Mouse (Mus musculus): Measurements from ENCODE around the gene Ajm1. TPM values are rescaled to one million over a fixed set of nuclear protein-coding genes. Genes with fewer than 3 reads are reported as not detected.

Ajm1 gene
- polyA plus RNA-seq (2014; fragmentation: Illumina TruSeq; extraction: RNeasy Lipid Tissue Mini Kit (QIAGEN cat#74804); ENCODE audit: low read depth, low replicate concordance): not detected

DNA sequence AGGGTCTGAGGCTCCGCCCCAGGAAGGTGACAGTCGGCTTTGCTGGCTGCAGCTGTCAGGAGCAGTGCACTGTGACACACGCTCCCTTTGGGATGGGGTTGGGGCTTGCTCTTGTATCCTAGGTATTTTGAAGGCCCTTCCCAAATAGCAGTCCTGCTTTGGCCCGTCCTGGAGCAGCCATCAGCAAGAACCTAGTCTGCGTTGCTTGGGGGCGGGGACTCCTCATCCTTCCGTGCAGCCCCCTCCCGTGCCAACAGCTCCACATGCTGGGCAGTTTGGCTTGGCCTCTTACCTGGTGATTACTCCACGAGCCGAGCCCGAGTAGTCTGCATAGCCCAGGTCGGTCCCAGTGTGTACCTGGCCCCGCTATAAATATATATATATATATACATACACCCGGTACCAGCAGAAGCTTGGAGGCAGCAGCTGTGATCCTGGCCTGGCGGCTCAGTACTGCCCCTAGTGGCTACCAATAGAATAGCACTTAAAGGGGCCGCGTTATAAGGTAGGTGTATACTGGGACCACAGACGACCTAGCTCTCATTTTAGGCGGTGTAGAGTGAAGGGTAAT is at the start of gene Ajm1:
TSS of gene Ajm1 (minus strand) at position 464 of the 571 bp plus-strand sequence.

DNA sequence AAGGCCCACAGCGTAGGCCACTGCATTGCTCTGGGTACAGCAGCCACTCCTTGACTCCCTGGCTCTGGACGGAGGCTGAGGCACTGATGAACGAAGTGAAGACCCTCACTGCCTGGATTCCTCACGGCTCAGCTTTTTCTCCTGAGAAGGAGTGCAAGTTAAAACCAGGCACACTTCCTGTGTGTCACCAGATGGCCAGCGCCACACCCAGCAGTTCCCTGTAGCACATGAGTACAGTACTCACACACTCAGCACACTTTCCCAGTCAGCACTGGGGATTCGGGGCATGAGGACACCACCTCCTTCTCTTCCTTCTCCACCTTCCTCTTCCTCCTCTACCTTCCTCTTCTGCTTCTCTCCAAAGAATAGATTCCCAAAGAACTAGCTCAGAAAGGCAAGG is 46.3 kb upstream of the Ajm1 start, which contains the start of gene Fcna:
TSS of gene Fcna (minus strand) at position 220 of the 400 bp plus-strand sequence.

DNA sequence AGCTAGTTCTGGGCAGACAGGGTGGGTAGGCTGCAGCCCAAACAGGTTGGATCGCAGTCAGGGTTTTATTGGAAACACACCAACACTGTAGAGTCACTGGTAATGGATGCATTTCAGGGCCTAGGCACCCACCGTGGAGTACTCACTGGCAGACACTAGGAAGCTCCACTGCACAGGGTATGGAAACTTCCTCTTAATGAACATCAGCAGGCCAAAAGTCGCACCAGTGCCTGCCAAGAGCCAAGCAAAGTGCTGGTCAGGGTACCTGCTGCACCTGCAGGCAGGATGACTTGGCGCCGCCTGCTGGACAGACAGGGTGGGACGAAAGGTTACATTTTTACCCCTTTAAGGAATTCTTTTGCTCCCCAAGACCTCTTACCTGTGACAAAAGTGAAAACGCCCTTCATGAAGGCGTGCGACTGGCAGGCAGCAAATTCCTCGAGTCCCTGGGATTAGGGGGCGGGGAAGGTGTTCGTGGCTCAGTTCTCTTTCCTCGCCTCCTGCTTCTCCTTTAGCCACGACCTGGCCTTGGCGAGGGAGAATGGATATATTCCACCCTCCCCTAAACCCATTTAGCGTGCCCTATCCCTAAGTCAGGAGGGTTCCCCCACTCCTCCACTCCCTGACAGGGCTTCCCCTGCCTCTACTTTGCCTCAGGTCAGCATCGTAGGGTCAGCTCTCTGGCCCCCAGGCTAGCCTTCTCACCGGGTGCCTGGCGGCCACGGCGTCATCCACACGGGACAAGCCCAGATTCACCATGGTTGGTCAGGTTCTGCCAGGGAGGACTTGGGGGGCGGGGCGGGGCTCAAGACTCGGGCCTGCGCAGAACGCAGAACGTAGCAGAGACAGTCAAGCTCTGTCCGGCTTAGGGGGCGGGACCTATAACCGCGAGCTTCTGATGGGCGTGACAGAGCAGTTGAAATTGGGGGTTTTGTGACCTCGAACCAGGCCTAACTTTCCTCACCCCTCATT is 40.0 kb upstream of the Ajm1 start, which contains the start of gene Tmem141:
TSS of gene Tmem141 (minus strand) at position 777 of the 972 bp plus-strand sequence.

GRCm38 (mm10) chr2:25617578-25617977 is 36.0 kb upstream of the Ajm1 start, which contains the start of gene Ccdc183:
Gene Ccdc183, minus strand, starts transcription at chr2:25617678.

DNA sequence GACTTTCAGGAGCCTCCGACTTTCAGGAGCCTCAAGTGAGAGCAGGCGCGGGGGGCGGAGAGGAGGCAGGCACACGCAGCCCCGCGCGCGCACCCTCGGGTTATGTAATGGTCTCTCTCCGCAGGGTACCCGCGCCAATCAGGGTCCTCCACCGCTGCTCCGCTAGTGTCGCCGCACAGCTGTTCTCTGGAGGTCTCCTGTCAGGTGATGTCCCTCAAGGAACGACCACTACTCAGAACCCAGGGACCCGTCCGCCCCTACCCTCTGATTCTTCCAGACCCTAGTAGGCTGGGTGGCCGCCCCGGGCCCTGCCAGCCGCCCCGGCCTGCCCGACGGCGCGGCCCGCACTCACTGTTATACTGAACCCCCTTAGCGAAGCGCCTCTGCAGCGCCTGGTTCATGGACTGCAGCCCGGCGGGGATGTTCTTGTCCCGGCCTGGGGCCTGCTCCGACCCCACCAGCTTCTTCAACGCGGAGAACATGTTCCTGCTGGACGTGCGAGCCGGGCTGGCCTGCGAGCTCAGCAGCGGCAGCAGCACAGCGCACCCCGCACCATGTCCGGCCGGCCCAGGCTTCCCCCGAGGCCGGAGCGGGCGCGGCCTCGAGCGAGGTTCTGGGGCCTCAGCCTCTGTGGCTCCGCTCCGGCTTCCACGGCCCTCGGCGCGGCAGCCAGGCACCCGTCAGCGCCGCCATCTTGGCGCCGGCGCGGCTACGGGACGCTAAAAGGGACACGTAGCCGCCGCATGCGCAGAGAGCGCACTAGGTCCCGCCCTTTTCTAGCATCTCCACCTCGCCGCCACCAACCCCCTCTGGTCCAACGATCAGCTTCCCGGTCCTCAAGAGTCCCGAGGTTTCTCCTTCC is 26.4 kb upstream of the Ajm1 start, which contains the start of gene Rabl6:
TSS of gene Rabl6 (minus strand) at position 761 of the 862 bp plus-strand sequence.

GRCm38 (mm10) chr2:25574579-25575431 is 6.8 kb downstream of the Ajm1 start, which contains the start of the genes Mamdc4 and Phpt1:
Gene Mamdc4, minus strand, starts transcription at chr2:25574845.
Gene Phpt1, minus strand, starts transcription at chr2:25575224.

GRCm38 (mm10) chr2:25557221-25557963 is 24.2 kb downstream of the Ajm1 start, which contains the start of gene Edf1:
Gene Edf1, plus strand, starts transcription at chr2:25557847.

GRCm38 (mm10) chr2:25546811-25547491 is 34.6 kb downstream of the Ajm1 start, which contains the start of gene Traf2:
Gene Traf2, minus strand, starts transcription at chr2:25546940.

Other genes starting within 250 kb of the Ajm1 start
- gene Man1b1, start 249.4 kb downstream of the Ajm1 start, polyA plus RNA-seq (2014; fragmentation: Illumina TruSeq; extraction: RNeasy Lipid Tissue Mini Kit (QIAGEN cat#74804); ENCODE audit: low read depth, low replicate concordance): 8.7 TPM
- gene Dpp7, start 225.4 kb downstream of the Ajm1 start, polyA plus RNA-seq (2014; fragmentation: Illumina TruSeq; extraction: RNeasy Lipid Tissue Mini Kit (QIAGEN cat#74804); ENCODE audit: low read depth, low replicate concordance): 4.9 TPM
- 1.8 TPM for gene Uap1l1, start 216.1 kb downstream of the Ajm1 start, polyA plus RNA-seq (2014; fragmentation: Illumina TruSeq; extraction: RNeasy Lipid Tissue Mini Kit (QIAGEN cat#74804); ENCODE audit: low read depth, low replicate concordance)
- gene Sapcd2, start 209.4 kb downstream of the Ajm1 start, polyA plus RNA-seq (2014; fragmentation: Illumina TruSeq; extraction: RNeasy Lipid Tissue Mini Kit (QIAGEN cat#74804); ENCODE audit: low read depth, low replicate concordance): not detected
- gene Entpd2, start 185.9 kb downstream of the Ajm1 start, polyA plus RNA-seq (2014; fragmentation: Illumina TruSeq; extraction: RNeasy Lipid Tissue Mini Kit (QIAGEN cat#74804); ENCODE audit: low read depth, low replicate concordance): not detected
- gene Npdc1, start 182.4 kb downstream of the Ajm1 start, polyA plus RNA-seq (2014; fragmentation: Illumina TruSeq; extraction: RNeasy Lipid Tissue Mini Kit (QIAGEN cat#74804); ENCODE audit: low read depth, low replicate concordance): 1.1 TPM
- gene Fut7, start 158.5 kb downstream of the Ajm1 start, polyA plus RNA-seq (2014; fragmentation: Illumina TruSeq; extraction: RNeasy Lipid Tissue Mini Kit (QIAGEN cat#74804); ENCODE audit: low read depth, low replicate concordance): not detected
- 2.0 TPM for gene Abca2, start 153.1 kb downstream of the Ajm1 start, polyA plus RNA-seq (2014; fragmentation: Illumina TruSeq; extraction: RNeasy Lipid Tissue Mini Kit (QIAGEN cat#74804); ENCODE audit: low read depth, low replicate concordance)
- gene Clic3, start 124.9 kb downstream of the Ajm1 start, polyA plus RNA-seq (2014; fragmentation: Illumina TruSeq; extraction: RNeasy Lipid Tissue Mini Kit (QIAGEN cat#74804); ENCODE audit: low read depth, low replicate concordance): not detected
- 57.0 TPM for gene Paxx, start 120.7 kb downstream of the Ajm1 start, polyA plus RNA-seq (2014; fragmentation: Illumina TruSeq; extraction: RNeasy Lipid Tissue Mini Kit (QIAGEN cat#74804); ENCODE audit: low read depth, low replicate concordance)
- 2.1 TPM for gene Ptgds, start 111.7 kb downstream of the Ajm1 start, polyA plus RNA-seq (2014; fragmentation: Illumina TruSeq; extraction: RNeasy Lipid Tissue Mini Kit (QIAGEN cat#74804); ENCODE audit: low read depth, low replicate concordance)
- not detected for gene Lcn12, start 87.8 kb downstream of the Ajm1 start, polyA plus RNA-seq (2014; fragmentation: Illumina TruSeq; extraction: RNeasy Lipid Tissue Mini Kit (QIAGEN cat#74804); ENCODE audit: low read depth, low replicate concordance)
- 1.9 TPM for gene Fbxw5, start 81.0 kb downstream of the Ajm1 start, polyA plus RNA-seq (2014; fragmentation: Illumina TruSeq; extraction: RNeasy Lipid Tissue Mini Kit (QIAGEN cat#74804); ENCODE audit: low read depth, low replicate concordance)
- 156 TPM for gene C8g, start 80.0 kb downstream of the Ajm1 start, polyA plus RNA-seq (2014; fragmentation: Illumina TruSeq; extraction: RNeasy Lipid Tissue Mini Kit (QIAGEN cat#74804); ENCODE audit: low read depth, low replicate concordance)
- gene Traf2, start 34.8 kb downstream of the Ajm1 start, polyA plus RNA-seq (2014; fragmentation: Illumina TruSeq; extraction: RNeasy Lipid Tissue Mini Kit (QIAGEN cat#74804); ENCODE audit: low read depth, low replicate concordance): 0.93 TPM
- 9.1 TPM for gene Edf1, start 23.9 kb downstream of the Ajm1 start, polyA plus RNA-seq (2014; fragmentation: Illumina TruSeq; extraction: RNeasy Lipid Tissue Mini Kit (QIAGEN cat#74804); ENCODE audit: low read depth, low replicate concordance)
- not detected for gene Mamdc4, start 6.9 kb downstream of the Ajm1 start, polyA plus RNA-seq (2014; fragmentation: Illumina TruSeq; extraction: RNeasy Lipid Tissue Mini Kit (QIAGEN cat#74804); ENCODE audit: low read depth, low replicate concordance)
- gene Phpt1, start 6.5 kb downstream of the Ajm1 start, polyA plus RNA-seq (2014; fragmentation: Illumina TruSeq; extraction: RNeasy Lipid Tissue Mini Kit (QIAGEN cat#74804); ENCODE audit: low read depth, low replicate concordance): 3.5 TPM
- 7.1 TPM for gene Rabl6, start 26.8 kb upstream of the Ajm1 start, polyA plus RNA-seq (2014; fragmentation: Illumina TruSeq; extraction: RNeasy Lipid Tissue Mini Kit (QIAGEN cat#74804); ENCODE audit: low read depth, low replicate concordance)
- gene Ccdc183, start 35.9 kb upstream of the Ajm1 start, polyA plus RNA-seq (2014; fragmentation: Illumina TruSeq; extraction: RNeasy Lipid Tissue Mini Kit (QIAGEN cat#74804); ENCODE audit: low read depth, low replicate concordance): not detected
- 7.4 TPM for gene Tmem141, start 40.2 kb upstream of the Ajm1 start, polyA plus RNA-seq (2014; fragmentation: Illumina TruSeq; extraction: RNeasy Lipid Tissue Mini Kit (QIAGEN cat#74804); ENCODE audit: low read depth, low replicate concordance)
- gene Fcna, start 46.3 kb upstream of the Ajm1 start, polyA plus RNA-seq (2014; fragmentation: Illumina TruSeq; extraction: RNeasy Lipid Tissue Mini Kit (QIAGEN cat#74804); ENCODE audit: low read depth, low replicate concordance): 34.9 TPM
- not detected for gene Lcn8, start 71.4 kb upstream of the Ajm1 start, polyA plus RNA-seq (2014; fragmentation: Illumina TruSeq; extraction: RNeasy Lipid Tissue Mini Kit (QIAGEN cat#74804); ENCODE audit: low read depth, low replicate concordance)
- not detected for gene Lcn5, start 76.2 kb upstream of the Ajm1 start, polyA plus RNA-seq (2014; fragmentation: Illumina TruSeq; extraction: RNeasy Lipid Tissue Mini Kit (QIAGEN cat#74804); ENCODE audit: low read depth, low replicate concordance)
- not detected for gene Lcn6, start 95.0 kb upstream of the Ajm1 start, polyA plus RNA-seq (2014; fragmentation: Illumina TruSeq; extraction: RNeasy Lipid Tissue Mini Kit (QIAGEN cat#74804); ENCODE audit: low read depth, low replicate concordance)
- not detected for gene Lcn10, start 101.0 kb upstream of the Ajm1 start, polyA plus RNA-seq (2014; fragmentation: Illumina TruSeq; extraction: RNeasy Lipid Tissue Mini Kit (QIAGEN cat#74804); ENCODE audit: low read depth, low replicate concordance)
- not detected for gene Obp2a, start 118.3 kb upstream of the Ajm1 start, polyA plus RNA-seq (2014; fragmentation: Illumina TruSeq; extraction: RNeasy Lipid Tissue Mini Kit (QIAGEN cat#74804); ENCODE audit: low read depth, low replicate concordance)
- 0.72 TPM for gene Bmyc, start 125.0 kb upstream of the Ajm1 start, polyA plus RNA-seq (2014; fragmentation: Illumina TruSeq; extraction: RNeasy Lipid Tissue Mini Kit (QIAGEN cat#74804); ENCODE audit: low read depth, low replicate concordance)
- gene Obp2b, start 155.3 kb upstream of the Ajm1 start, polyA plus RNA-seq (2014; fragmentation: Illumina TruSeq; extraction: RNeasy Lipid Tissue Mini Kit (QIAGEN cat#74804); ENCODE audit: low read depth, low replicate concordance): not detected
- not detected for gene Lcn3, start 183.8 kb upstream of the Ajm1 start, polyA plus RNA-seq (2014; fragmentation: Illumina TruSeq; extraction: RNeasy Lipid Tissue Mini Kit (QIAGEN cat#74804); ENCODE audit: low read depth, low replicate concordance)
- not detected for gene Lcn11, start 195.3 kb upstream of the Ajm1 start, polyA plus RNA-seq (2014; fragmentation: Illumina TruSeq; extraction: RNeasy Lipid Tissue Mini Kit (QIAGEN cat#74804); ENCODE audit: low read depth, low replicate concordance)
- not detected for gene Gm13539, start 200.5 kb upstream of the Ajm1 start, polyA plus RNA-seq (2014; fragmentation: Illumina TruSeq; extraction: RNeasy Lipid Tissue Mini Kit (QIAGEN cat#74804); ENCODE audit: low read depth, low replicate concordance)
- gene Glt6d1, start 234.1 kb upstream of the Ajm1 start, polyA plus RNA-seq (2014; fragmentation: Illumina TruSeq; extraction: RNeasy Lipid Tissue Mini Kit (QIAGEN cat#74804); ENCODE audit: low read depth, low replicate concordance): not detected
- gene Lcn9, start 241.4 kb upstream of the Ajm1 start, polyA plus RNA-seq (2014; fragmentation: Illumina TruSeq; extraction: RNeasy Lipid Tissue Mini Kit (QIAGEN cat#74804); ENCODE audit: low read depth, low replicate concordance): not detected

All from liver, adult 10 weeks (tissue).